Mouse (Mus musculus): ENCODE measurements around the gene Setd2. TPM values are rescaled to one million over a fixed set of nuclear protein-coding genes. Genes with fewer than 3 reads are reported as not detected.

Gene Setd2
- 10 to 100 TPM; 32.6 to 44.5 (median 36.5) TPM for total RNA-seq (2022)

GRCm38 (mm10) chr9:110532538-110533291 lies at the start of gene Setd2:
TSS of gene Setd2 (plus strand) at chr9:110532597.
- DNase-seq (ENCODE audit: low spot score) = peak; percentile 45

DNA sequence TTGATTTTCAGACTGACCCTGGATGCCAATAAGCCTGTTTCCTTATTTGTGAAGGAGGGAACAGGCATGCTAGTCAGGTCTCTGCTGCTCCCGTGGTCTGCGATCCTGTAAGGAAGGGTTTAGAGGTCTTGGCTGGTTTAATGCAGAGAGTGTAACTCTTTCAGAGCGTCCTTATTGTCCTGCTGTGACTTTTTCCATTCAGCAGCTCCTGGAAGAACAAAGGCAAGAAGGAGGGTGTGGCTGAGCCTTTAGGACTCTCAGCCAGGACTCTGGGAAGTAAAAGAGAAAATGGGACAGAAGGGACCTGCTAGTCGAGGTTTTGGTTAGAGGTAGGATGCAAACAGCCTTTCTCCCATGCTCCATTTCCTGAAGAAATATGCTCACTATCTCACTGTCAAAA lies 43.6 kb upstream of the Setd2 start:
- no peak for DNase-seq (ENCODE audit: low spot score)

DNA sequence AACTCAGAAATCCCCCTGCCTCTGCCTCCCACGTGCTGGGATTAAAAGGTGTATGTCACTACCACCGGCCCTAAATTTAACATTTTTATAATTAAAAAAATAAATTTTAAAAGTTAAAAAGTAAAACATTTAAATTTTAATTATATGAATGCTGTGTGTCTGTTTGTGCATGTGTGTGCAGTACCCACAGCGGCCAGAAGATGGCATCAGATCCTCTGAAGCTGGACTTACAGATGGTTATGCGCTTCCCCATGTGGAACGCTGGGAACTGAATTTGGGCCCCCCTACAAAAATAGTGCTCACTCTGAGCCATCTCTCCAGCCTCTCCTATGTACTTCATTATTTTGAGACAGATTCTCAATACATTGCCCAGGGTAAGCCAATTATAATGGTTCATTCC lies 41.5 kb upstream of the Setd2 start:
- no peak for DNase-seq (ENCODE audit: low spot score)

DNA sequence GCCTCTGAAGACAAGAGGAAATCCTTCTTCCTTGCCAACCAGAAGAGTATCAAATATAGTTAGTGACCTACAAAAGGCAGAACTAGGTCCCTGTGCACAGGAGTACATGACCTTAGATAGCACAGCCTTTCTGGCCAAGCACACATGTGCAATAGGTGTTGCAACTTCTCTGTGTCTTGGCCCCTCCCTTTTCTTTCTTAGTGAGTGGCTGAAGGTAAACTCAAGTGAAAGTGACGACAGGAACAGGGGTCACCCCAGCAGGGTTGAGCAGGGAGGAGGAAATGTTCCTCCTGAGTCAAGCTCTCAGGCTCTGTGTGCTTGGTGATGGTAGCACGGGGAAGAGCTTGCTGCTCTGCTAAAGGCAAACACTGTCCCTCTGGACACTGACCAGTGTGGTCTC lies 6.7 kb upstream of the Setd2 start:
- no peak for DNase-seq (ENCODE audit: low spot score)

GRCm38 (mm10) chr9:110529002-110529737 lies 3.2 kb upstream of the Setd2 start:
- no peak for DNase-seq (ENCODE audit: low spot score)

- DNase-seq (ENCODE audit: low spot score) = no peak
These were observed 1.7 kb upstream of the Setd2 start for GRCm38 (mm10) chr9:110530650-110531049.

DNA sequence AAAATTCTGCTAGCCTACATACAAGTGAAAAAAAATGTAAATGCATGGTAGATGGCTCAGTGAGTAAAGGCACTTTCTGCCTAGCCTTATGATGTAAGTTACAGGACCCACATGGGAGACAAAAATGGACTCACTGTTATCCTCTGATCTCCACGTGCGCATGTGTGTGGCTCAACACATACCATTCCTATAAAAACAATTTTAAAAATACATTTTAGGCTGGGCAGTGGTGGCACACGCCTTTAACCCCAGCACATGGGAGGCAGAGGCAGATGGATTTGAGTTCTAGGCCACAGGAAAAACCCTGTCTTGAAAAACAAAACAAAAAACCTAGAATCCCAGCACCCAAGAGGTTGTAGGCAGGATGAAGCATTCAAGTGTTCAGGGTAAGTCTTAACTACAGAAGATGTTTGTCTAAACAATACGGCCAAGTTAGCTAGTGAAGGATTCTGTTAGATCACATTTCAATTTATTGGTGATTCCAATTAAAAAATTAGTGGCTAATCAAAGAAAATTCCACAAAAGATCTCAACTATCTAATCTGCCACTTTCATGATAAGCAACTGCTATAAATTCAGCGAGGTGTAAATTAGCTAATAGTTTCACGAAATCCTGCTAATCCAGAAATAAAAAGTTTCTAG lies 1.1 kb upstream of the Setd2 start:
- no peak for DNase-seq (ENCODE audit: low spot score)

DNA sequence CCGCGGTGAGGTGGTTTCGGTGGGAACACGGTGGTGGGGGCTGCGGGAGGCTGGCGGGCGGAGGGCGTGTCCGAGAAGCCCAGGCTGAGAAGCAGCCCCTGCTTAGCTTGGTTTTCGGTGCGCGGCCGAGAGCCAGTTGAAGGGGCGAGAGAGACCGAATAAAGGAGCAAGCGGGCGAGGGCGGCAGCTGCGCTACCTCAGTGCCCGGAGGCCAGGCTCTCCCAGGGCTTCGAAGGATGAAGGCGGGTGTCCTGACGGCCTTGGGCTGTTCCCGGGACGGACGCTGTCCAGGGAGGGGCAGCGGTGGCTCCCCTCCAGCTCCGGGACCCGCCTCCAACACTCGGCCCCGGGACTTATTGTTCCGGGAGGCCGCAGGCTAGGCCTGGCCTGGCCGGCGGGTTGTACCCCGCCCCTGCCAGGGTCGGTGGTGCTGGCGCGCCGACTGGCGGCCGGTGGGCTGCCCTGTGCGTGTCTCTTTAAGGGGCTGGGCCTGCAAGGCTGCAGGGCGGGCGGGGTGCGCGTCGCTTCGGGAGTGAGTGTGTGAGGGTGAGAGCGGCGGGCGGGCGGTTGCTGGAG lies 395 bp upstream of the Setd2 start:
- peak; percentile 93 for DNase-seq (ENCODE audit: low spot score)

DNA sequence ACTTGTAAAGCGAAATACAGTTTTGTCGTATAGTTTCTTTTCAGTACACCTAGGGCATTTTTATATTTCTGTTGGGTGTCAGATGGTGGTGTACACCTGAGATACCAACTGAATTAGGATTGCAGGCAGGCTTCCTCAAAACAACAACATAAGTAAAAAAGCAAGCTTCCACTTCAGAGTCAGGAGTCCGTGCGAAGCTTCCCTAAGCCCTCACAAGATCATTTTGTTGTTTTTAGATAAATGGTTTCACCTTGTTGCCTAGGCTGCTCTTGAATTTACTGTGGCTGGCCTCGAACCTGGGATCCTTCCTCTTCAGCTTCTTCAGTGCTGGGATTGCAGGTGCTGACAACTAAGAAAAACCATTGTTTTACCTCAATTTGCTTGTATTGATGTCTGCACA lies 1.2 kb downstream of the Setd2 start:
- no peak for DNase-seq (ENCODE audit: low spot score)

GRCm38 (mm10) chr9:110535114-110535513 lies 2.7 kb downstream of the Setd2 start:
- DNase-seq (ENCODE audit: low spot score) = no peak

GRCm38 (mm10) chr9:110536636-110537035 lies 4.2 kb downstream of the Setd2 start:
- no peak for DNase-seq (ENCODE audit: low spot score)

DNA sequence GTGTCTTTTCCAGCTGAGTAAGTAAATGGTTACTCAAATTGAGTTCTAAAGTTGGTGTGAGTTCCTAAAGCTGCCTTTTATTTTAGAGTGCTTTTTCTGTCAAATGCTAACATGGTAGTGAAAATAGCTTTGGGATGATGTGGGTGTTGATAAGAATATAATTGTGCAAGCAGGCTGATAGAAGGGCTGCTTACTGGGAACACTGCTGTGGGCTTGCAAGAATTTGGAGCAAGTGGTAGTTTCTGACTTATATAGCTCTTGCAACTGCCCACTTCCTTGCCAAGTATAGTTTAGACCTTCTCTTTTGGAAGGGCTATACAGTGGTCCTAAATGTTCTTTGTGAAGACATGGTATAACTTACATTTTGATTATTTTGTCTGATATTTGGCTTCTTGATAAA lies 6.1 kb downstream of the Setd2 start:
- no peak for DNase-seq (ENCODE audit: low spot score)

GRCm38 (mm10) chr9:110541988-110542387 lies 9.6 kb downstream of the Setd2 start:
- no peak for DNase-seq (ENCODE audit: low spot score)

- DNase-seq (ENCODE audit: low spot score) = no peak
These were observed 15.9 kb downstream of the Setd2 start for GRCm38 (mm10) chr9:110548261-110548660.

DNA sequence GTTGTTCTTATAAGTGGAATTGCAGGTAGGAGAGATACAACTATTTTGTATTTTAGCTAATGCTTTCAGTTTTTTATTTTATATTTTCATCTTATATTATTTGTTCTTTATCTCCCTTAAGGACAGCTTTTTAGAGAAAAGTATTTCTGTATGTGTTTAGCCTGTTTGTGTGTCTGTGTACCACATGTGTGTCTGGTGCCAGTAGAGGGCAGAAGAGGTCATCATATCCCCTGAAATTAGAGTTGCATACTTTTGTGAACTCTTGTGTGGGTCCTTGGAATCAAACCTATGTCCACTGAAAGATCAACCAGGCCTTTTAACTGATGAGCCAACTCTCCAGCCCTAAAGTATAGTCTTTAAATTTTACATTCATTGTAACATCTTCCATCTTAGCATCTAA lies 35.9 kb downstream of the Setd2 start:
- DNase-seq (ENCODE audit: low spot score) = no peak

- no peak for DNase-seq (ENCODE audit: low spot score)
These were observed 49.8 kb downstream of the Setd2 start for GRCm38 (mm10) chr9:110582161-110582560.

GRCm38 (mm10) chr9:110583521-110583920 lies 51.1 kb downstream of the Setd2 start:
- DNase-seq (ENCODE audit: low spot score) = no peak

DNA sequence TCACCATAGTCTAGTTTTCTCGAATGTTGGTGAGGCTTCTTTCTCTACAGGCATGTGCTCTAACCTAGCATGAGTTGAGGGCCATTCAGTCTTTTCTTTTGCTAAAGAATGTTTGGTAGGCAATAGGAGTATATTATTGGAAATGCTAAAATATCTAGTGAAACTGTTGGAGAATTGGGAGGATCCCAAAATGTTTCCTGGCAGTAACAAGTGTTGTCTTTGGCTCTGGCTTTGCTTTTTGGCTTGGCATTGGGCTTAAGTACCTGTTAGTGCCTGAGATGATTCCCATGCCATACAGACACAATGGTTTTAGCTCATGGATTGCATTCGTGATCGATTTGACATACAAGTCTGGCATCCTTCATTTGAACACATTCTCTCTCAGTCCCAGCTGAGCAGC lies 79.1 kb downstream of the Setd2 start:
- DNase-seq (ENCODE audit: low spot score) = no peak

- peak; percentile 45 for DNase-seq (ENCODE audit: low spot score)
These were observed 84.7 kb downstream of the Setd2 start for GRCm38 (mm10) chr9:110617081-110617480.

GRCm38 (mm10) chr9:110620180-110620579 lies 87.8 kb downstream of the Setd2 start:
- no peak for DNase-seq (ENCODE audit: low spot score)

- no peak for DNase-seq (ENCODE audit: low spot score)
These were observed 88.3 kb downstream of the Setd2 start for GRCm38 (mm10) chr9:110620685-110621084.

GRCm38 (mm10) chr9:110622621-110623219 lies 90.3 kb downstream of the Setd2 start:
- no peak for DNase-seq (ENCODE audit: low spot score)

Measured in heart, adult 8-10 months (tissue).